Mouse (Mus musculus): ENCODE results near the gene Spink4.
A peak's percentile ranks its signal among the peaks of the same experiment; 100 is the strongest.

- no peak for TF ChIP-seq EP300 (IDR thresholded peaks at IDR 0.05; ENCODE audit: low read depth)
- peak; percentile 38 for TF ChIP-seq CTCF (IDR thresholded peaks at IDR 0.05; ENCODE audit: low read depth)
Measured at GRCm38 (mm10) chr4:40948160-40948708, 28.4 kb downstream of the Spink4 start, which contains the start of the genes Bag1 and Chmp5.
